Mouse (Mus musculus) bone marrow macrophage, adult 2 months (primary cell): ENCODE results near the gene Fdxacb1. TPM values are rescaled to one million over a fixed set of nuclear protein-coding genes. Genes with fewer than 3 reads are reported as not detected.

Experiments
- H3K27ac ChIP-seq: 2 replicates; pipeline ENCODE4 v1.5.1; 2012; ENCODE audit warnings: low read depth, low read length; ENCODE audit not compliant: insufficient read depth
- H3K4me1 ChIP-seq: 2 replicates; pipeline ENCODE4 v1.6.1; 2012; ENCODE audit warnings: low read length; ENCODE audit not compliant: control insufficient read depth, insufficient read depth
- H3K4me3 ChIP-seq: 2 replicates; pipeline ENCODE4 v1.5.1; 2012; ENCODE audit warnings: mild to moderate bottlenecking, low read length, moderate library complexity; ENCODE audit not compliant: insufficient read depth
- CTCF ChIP-seq: IDR thresholded peaks from 2 replicates; pipeline ENCODE4 v1.5.1; 2012; ENCODE audit warnings: low read depth, mild to moderate bottlenecking, low read length, moderate library complexity
- POLR2A ChIP-seq: IDR thresholded peaks from 2 replicates; pipeline ENCODE4 v1.6.1; 2012; ENCODE audit warnings: mild to moderate bottlenecking, low read depth, low read length, borderline replicate concordance
- polyA plus RNA-seq: library from polyadenylated mRNA; stranded (reverse); fragments of >200 nt; gene quantifications from 2 replicates; pipeline ENCODE4 v1.2.4, GENCODE M21; 2012; ENCODE audit not compliant: missing spikeins, insufficient read depth, insufficient read length

Gene Fdxacb1
- polyA plus RNA-seq, 1 experiment: 9.5 TPM

DNA sequence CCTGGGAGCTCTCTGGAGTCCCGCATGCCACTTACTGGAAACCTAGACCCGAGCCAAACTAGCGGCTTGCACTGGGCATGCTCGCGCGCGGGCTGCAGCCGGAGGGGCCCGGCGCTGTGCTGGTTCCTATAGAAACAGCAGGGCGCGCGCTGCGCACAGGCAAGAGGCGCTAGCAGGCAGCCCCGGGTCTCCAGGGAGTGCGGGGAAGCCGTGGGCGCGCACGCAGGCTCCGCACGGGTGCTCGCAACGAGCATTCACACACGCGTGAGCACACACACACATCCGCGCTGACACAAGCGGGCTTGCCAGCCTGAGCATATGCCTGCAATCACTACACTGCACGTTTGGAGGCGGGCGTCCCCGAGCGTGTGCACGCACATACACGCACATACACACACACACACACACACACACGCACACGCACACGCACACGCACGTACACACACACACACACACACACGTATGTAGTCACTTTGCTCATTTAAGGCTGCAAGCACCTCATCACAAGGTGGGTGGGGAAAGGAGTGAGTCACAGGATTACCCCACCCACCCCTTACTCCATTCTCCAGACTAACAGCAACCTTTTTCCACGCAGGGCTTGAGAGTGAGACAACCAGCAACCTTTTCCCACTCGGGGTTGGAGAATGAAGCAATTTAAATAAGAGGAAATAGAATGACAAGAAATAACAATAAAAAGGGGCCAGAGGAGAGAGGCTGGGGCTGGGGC lies 39.9 kb upstream of the Fdxacb1 start:
- Histone ChIP-seq H3K4me3 (peak overlapping the region; percentile 67), H3K27ac (no peak overlapping the region), H3K4me1 (peaks cover 3% of the 10 kb centered on the region)
- TF ChIP-seq CTCF (no peak), POLR2A (no peak)

DNA sequence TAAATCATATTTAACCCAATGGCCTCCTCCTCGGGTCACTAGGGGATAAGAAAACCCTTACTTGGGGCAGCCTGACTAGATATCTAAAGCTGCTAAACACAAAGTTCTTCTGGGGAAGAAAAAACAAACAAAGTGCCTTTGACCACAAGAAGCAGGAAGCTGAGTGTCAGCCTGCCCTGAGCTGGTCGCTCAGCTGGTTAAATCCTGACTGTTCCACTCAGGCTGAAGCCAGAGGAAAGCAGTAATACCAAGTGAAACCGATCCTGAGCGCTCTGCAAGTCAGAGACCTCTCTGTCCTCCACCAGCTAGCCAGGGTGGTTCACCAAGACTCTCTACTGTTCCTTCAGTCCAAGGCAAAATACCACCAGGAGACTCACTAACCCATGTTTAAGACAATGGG lies 38.4 kb upstream of the Fdxacb1 start:
- H3K27ac ChIP-seq: no peak overlapping the region
- no peak overlapping the region for H3K4me3 ChIP-seq
- TF ChIP-seq CTCF: no peak
- H3K4me1 ChIP-seq: peaks cover 3% of the 10 kb centered on the region

DNA sequence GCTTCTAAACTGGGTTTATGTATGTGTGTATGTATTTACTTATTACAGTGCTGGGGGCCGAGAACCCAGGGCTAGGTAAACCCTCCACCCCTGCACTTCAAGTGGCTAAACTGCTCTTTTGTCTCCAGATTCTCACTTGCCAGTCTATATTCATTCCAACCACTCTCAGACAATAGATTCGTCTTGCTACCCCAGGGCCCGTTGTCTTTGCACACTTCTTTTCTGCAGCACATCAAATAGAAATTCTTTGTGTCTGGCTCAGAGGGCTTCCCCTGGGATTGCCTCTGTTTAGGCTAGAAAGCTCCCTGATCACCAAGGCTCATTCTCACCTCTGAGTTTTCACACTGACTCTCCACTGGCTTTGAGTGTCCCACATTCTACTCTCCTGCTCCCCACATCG lies 35.5 kb upstream of the Fdxacb1 start:
- Histone ChIP-seq H3K27ac (no peak overlapping the region), H3K4me3 (no peak overlapping the region), H3K4me1 (peaks cover 3% of the 10 kb centered on the region)
- no peak for TF ChIP-seq POLR2A
- no peak for TF ChIP-seq CTCF

DNA sequence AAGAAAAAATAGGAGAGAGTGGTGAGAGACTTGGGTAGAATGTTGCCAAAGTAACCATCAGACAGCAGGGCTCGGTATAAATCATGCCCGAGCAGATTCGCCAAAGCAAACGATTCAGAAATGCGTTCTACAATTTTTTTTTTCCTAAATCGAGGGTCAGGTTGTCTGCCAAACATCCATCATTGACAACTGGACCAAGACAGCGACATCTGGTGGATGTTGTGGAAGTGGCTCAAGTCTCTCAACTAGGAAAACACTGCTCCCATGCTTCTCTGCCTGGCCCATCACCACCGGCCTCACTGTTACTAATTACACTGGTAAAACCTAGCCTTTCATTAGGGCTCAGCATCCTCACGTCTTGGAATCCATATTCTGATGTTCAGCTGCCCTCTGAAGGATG lies 33.0 kb upstream of the Fdxacb1 start:
- no peak overlapping the region for H3K27ac ChIP-seq
- 0 out of 2 replicates have a peak, but pooled peaks cover 5% of the 10 kb centered on the region for H3K4me1 ChIP-seq
- no peak overlapping the region for H3K4me3 ChIP-seq
- no peak for TF ChIP-seq POLR2A
- no peak for TF ChIP-seq CTCF

DNA sequence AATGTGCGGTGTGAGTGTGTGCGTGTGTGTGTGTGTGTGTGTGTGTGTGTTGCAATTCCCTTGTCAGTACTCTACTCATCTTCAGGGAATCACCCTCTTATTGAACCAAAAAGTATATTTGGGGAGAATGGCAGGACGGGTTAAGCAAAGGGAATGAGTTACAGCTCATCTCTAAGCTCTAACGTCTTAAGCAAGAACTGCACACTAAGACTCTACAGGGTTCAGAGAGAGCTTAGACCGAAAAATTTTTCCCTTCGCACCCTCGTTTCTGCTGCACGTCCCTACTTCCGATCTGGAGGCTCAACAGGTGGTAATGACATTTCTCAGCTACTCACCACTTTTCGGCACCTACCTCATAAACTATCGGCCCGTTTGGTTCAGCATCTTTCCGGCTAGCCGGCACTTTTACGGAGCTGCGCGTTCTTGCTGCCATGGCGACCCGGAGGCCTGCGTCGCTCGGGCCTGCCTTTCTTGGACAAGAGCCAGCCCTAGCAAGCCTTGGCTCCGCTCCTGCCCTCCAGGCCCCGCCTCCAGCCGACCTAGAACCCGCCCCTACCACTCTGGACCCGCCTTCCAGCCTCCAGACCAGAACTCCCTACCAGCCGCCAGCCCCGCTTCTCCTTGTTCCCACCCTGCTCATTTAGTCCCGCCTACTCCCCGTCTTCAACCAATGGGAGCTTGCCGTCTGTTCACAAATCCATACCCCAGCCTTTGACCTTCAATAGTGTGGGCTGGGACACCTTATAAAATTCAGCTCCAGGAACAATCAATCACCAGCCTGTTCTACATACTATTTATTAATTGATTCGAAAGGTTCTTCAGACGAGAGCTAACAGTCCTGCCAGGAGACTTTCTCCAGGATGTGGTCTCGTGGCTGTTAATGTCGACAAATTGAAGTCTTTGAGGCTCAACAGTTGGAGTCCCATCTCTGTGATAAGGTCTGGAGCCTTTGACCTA lies 28.8 kb upstream of the Fdxacb1 start, which contains the start of gene Dixdc1:
Dixdc1 (minus strand) TSS at position 604 of the 957 bp plus-strand sequence.
- peak within 1 kb of the TSS; percentile 23 for H3K4me3 ChIP-seq
- no peak for TF ChIP-seq CTCF
- TF ChIP-seq POLR2A: no peak
- H3K27ac ChIP-seq: no peak within 1 kb of the TSS
- 0 out of 2 replicates have a peak, but pooled peaks cover 5% of the 10 kb centered on the region for H3K4me1 ChIP-seq

DNA sequence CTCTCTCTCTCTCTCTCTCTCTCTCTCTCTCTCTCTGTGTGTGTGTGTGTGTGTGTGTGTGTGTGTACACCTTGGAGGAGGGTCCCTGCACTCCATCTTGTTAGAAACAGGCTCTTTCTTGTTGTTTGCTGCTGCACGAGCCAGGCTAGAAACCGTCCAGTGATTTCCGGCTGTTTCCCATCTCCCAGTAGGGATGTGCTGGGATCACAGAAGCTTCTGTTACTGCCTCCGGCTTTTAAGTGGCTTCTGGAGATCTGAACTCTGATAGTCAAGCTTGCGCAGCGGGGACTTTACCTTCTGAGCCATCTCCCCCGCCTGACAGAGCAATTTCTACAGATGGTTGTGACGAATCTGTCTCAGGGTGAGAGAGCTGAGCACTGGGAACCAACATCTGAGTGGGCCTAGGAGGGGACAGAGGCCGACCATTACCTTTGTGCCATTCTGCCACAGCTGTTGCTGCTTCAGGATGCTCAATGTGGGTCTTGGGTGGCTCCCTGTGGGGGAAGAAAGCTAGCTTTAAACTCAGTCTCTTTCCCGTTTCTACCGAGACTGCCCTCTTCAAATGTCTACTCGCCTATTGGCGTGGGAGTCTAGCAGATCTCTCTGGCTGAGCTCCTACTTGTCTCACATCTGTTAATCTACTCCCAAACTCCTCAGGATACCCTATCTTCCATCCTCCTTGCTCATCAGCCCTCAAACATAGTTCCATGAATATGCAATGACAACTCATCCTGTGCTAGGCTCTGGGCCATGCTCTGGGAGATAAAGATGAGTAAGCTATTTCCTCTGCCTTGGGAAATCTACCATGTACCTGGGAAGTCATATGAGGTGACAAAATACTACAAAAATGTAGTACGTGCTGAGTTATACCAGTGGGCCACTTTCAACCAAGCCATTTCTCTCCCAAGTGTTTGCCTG lies 26.9 kb upstream of the Fdxacb1 start:
- H3K4me3 ChIP-seq: no peak overlapping the region
- no peak overlapping the region for H3K27ac ChIP-seq
- TF ChIP-seq POLR2A (no peak), CTCF (no peak)
- 0 out of 2 replicates have a peak, but pooled peaks cover 5% of the 10 kb centered on the region for H3K4me1 ChIP-seq

DNA sequence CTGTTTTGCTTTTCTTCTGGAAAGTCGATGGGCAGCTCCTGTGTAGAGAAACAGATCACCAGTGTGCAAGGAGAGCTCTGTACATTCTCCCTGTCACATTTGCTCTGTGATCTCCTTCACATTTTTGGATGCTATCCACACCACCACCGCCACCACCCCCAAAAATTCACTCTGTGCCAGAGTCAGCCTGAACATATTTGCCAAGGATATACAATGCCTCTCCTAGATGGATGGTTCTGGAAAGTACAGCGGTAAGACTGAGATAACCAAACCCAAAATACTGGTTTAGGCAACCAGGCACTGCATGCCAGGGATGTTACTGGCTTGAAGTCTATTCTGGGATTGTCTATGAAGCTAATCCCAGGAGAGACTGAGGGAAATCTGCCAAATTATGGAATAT lies 25.8 kb upstream of the Fdxacb1 start:
- no peak for TF ChIP-seq CTCF
- TF ChIP-seq POLR2A: no peak
- H3K27ac ChIP-seq: no peak overlapping the region
- 0 out of 2 replicates have a peak, but pooled peaks cover 5% of the 10 kb centered on the region for H3K4me1 ChIP-seq
- H3K4me3 ChIP-seq: no peak overlapping the region

DNA sequence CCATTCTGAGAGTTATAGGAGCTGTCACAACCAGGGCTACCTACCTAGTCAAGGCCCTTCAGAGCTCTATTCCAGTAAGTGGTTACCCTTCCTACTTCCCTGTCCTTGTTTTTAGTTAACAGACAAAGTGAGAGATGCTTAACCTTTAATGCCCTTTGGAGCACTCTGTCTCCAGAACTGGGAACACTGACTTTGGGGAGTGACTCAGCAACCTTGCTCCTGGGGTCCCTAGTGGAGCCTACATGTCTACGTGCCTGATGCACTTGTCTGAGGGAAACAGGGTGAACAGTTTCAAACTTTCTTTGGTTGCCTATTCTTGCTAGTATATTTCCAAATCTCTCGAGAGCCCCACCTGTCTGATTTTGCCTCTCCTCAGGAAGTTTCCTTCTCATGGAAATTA lies 25.3 kb upstream of the Fdxacb1 start:
- Histone ChIP-seq H3K4me3 (no peak overlapping the region), H3K27ac (no peak overlapping the region), H3K4me1 (0 out of 2 replicates have a peak, but pooled peaks cover 5% of the 10 kb centered on the region)
- no peak for TF ChIP-seq POLR2A

DNA sequence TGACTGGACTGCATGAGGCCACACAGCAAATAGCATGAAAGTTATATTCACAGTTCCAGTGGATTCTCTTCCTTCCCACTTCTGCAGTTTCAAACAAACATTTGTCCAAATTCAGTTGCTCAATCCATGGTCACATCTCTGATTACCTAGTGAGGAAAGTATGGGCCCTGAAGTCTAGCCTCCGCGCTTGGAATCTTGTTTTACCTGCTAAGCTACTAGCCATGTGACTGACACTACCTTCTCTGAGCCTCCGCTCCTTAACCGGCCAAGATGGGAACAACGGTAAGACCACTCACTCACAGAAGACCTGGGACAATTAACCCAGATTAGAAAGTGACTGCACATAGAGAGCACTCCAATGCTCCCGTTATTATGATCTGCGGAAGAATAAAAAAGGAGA lies 22.2 kb upstream of the Fdxacb1 start:
- no peak overlapping the region for H3K27ac ChIP-seq
- H3K4me3 ChIP-seq: no peak overlapping the region
- TF ChIP-seq CTCF (no peak), POLR2A (no peak)
- no peaks in the 10 kb centered on the region for H3K4me1 ChIP-seq
